Comparison of ENCODE assay signal across 1 mouse cellular context in genomic region chr3:108096226-108096625, GRCm38 (mm10).
TF ChIP-seq lines count a peak whose summit lies in the region.

No protein-coding gene starts in this region.

TF ChIP-seq in MEL, 35 proteins besides CTCF, POLR2A, EP300 and RAD21:
- TF ChIP-seq ZC3H11A (IDR thresholded peaks at IDR 0.05; ENCODE audit: low read depth, low read length) (peak; percentile 1; the same call in 1 of the 2 replicates), E2F4 (IDR thresholded peaks at IDR 0.05; ENCODE audit: borderline replicate concordance, low read depth, low read length) (no peak), MAZ (IDR thresholded peaks at IDR 0.05; ENCODE audit: low read depth, low read length) (0 out of 2 replicates have a peak, but pooled peaks have one; percentile 43)
